Mouse (Mus musculus): ENCODE results near the gene Clta.

The Clta gene

DNA sequence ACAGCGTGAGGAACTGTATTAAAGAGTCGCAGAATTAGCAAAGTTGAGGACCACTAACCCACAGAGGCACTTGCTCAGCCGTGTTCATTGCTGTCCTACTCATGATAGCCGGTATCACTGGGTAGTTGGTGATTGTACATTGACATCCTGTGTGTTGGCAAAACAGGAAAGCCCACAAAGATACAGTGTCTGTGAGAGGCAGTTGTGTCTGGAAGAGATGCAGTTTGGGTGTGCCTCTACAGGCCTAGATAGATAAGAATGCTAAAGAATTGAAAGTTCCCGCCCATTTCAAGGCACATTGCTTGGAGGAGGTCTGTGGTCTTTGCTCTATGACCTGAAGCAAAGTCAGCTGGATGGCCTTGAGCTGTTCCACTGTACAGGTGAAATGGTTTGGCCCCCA is at the start of gene Clta:
Gene Clta (plus strand): TSS at position 327 of the 400 bp plus-strand sequence.
- DNase-seq (ENCODE audit: low spot score in 2 of 2) = peak; percentile 36 to 46

DNA sequence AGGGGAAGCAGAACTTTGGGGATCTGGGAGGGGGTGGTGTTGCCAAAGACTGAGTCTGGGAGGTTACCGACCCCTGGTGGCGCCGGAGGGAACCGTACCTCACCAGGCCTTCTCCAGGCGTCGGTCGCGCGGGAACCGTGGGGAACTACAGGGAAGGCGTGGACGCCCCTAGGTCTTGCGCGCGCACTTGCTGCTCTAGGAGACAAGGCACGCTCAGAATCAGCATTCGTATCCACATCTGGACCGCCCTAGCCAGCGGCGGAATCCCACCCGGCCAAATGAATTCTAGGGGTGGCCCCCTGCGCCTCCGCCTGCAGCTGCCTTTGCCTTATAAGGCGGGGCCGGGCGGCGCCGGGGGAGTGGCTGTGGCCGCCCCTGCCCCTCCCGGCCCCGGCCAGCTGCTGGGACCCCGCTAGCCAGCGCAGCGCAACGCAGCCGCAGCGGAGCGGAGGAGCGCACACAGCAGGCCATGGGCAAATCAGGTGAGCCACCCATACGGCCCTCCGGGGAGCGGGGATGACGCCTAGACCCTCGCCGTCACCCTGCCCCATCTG is 46.9 kb upstream of the Clta start, which contains the start of gene Glipr2:
Gene Glipr2 (plus strand): TSS at position 110 of the 554 bp plus-strand sequence.
- peak; percentile 80 to 91 for DNase-seq (ENCODE audit: low spot score in 2 of 2)

GRCm38 (mm10) chr4:43957846-43958461 is 46.3 kb upstream of the Clta start:
- peak; percentile 58 to 69 for DNase-seq (ENCODE audit: low spot score in 2 of 2)

DNA sequence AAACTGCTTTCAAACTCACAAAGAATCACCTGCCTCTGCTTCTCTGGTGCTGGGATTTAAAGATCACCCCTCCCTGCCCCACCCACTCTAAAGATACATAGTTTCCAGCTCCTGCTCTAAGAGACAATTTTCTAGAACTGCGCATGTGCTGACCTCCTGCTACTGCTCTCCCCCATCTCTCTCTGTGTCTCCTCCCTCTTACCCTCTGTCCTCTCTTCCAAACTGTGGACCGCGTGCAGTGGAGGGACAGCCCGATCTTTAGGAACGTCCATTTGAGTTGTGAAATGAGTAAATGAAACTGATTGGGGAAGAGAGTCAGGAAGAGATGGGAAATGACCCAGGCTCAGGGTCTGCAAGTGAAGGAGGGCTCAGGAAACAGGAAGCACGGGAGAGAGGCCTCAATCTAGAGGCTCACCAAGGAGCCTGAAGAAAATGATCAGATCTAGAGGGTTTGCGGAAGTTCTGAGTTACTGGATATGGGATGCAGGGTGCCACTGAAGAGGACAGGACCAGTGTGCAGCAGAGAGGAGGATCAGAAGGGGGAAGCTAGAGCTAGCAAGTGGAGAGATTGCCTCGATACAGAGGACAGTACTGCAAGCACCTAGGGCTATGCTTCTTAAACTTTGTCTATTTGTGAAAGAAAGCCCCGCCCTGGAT is 44.6 kb upstream of the Clta start:
- DNase-seq (ENCODE audit: low spot score in 2 of 2) = peak; percentile 32 to 35

GRCm38 (mm10) chr4:43960207-43960606 is 44.0 kb upstream of the Clta start:
- peak in 1 of 2 experiments; percentile 46 for DNase-seq (ENCODE audit: low spot score in 2 of 2)

DNA sequence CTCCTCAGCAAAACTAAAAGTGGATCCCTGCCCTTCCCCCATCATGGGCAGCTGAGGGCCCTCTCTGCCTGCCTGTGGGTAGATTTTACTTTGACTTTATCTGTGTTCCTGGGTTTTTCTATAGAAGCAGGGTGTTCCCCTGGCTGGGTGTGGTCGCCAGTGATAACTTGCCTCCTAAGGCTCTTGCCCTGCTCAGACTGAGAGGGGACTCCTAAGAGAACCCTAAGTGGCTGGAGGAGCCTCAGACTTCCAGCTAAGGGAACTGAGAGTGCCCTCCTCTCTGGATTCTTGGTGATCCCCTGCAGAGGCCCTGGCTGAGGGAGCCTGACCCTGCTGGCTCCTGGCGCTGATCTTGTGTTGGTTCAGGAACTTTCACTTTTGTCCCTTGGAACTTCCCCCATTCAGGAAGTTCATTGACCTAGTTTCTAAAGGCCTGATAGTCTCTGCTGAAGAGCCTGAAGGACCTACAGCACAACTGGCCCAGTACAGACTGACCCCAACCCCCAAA is 39.9 kb upstream of the Clta start:
- DNase-seq (ENCODE audit: low spot score in 2 of 2) = peak; percentile 45 to 73

DNA sequence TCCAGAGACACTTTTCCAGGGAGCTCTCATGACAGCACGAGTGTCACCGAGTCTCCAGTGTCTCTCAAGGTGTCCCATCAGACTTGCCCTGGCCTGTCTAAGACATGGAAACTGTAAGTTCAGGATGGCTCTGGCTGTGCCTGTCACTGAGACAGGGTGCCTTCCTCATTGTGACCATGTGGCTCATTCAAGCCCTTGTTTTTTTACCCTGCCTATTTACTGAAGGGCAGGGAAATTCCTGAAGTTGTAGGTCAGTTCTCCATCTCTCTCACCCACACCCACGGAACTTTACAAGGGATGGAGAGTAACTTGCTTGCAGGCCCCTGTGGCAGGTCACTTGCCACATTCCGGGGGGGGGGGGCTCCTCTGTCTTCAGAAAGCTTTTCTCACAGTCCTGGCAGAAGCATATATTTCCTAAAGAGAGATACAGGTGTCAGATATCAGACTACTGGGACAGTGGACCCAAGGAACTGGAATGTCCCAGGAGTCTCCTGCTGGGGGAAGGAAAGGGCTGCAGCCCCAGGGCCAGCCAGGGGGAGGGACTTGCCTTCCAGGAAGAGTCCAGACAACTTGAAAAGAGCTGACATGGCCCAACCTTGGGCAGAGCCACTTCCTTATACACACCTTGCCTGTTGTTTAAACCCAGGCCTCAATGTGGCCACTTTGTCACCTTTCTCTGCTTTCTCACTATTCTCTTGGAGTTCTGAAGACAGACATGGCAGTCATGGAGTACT is 39.1 kb upstream of the Clta start:
- DNase-seq (ENCODE audit: low spot score in 2 of 2) = peak; percentile 21 to 39

GRCm38 (mm10) chr4:43965856-43966535 is 38.3 kb upstream of the Clta start:
- peak in 1 of 2 experiments; percentile 22 for DNase-seq (ENCODE audit: low spot score in 2 of 2)

DNA sequence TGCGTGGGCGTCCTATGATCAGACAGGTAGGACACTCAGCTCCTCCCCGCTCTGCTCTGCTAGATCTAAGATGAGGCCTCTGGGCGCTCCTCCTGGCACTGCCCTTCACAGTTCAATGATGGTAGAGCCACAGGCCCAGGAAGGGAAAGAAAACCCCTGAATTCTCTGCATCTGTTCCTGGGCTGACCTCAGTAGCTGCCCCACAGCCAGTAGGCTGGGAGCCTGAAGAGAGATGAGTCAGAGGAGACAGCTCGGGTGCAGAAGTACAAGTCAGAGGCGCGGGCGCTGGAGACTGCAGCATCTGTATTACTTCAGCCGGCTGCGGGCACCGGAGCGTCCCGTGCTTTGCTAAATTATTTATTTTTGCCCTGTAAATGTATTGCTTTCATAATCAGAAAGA is 35.6 kb upstream of the Clta start:
- DNase-seq (ENCODE audit: low spot score in 2 of 2) = peak in 1 of 2 experiments; percentile 47

- DNase-seq (ENCODE audit: low spot score in 2 of 2) = no peak
Measured at GRCm38 (mm10) chr4:43969373-43969772, 34.9 kb upstream of the Clta start.

DNA sequence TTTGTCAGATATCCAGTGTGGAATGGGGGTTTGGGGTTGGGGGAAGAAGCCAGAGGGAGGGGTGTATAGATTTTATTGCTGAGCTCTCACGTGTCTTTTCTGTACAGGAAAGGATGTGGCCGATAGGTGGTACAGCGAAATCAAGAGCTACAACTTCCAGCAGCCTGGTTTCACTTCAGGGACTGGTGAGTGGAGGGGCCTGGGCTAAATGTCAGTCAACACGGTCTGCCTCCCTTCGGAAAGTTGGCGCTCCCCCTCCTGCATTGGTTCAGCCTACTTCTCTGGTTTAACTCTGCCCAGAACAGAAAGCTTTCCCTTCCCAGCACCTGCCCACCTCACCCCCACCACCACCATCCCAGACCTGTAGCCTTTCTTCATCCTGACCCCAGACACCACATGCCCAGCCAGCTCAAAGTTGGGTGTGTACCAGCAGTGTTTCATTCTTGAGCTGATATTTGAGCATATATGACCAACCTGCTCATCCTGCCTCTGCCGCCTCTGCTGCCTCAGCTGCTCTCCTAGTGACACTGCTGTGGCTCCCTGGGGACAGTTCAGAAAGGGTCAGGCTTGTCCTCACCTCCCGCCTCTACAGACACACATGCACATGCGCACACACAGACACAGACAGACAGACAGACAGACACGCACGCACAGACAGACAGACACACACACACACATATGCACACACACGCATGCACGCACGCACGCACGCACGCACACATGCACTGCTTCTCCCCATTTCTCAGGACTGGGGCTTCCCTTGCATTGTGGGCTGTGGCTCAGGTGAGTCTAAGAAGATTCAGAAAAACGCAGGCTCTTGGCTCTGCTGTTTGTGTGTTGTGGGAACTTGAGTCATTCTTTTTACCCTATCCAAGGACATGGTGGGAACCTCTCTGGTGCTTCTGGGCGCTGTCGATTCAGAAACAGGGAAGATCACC is 33.6 kb upstream of the Clta start:
- no peak for DNase-seq (ENCODE audit: low spot score in 2 of 2)

DNA sequence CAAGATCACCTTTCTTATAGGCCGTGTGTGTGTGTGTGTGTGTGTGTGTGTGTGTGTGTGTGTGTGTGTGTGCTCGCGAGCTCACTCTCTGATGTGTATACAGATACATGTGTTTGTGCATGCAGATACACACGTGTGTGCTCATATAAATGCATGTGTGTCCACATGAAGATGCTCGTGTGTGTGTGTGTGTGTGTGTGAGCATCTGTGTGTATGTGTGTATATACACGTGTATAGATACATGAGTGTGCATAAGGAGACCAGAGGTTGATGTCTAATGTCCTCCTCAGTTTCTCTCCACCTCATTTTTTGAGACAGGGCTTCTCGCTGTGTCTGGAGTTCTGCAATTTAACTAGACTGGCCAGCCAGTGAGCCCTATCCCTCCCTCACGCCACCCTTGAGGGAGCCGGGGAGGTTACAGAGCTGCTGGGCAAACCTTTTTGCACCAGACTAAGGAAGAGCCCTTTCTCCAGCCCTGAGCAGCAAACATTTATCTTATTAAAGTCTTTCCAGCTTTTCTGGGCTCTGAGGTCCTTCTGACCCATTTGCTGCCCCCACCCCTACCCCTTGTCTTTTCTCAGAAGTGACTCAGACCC is 32.6 kb upstream of the Clta start:
- DNase-seq (ENCODE audit: low spot score in 2 of 2) = no peak

- DNase-seq (ENCODE audit: low spot score in 2 of 2) = peak; percentile 22 to 49
Measured at GRCm38 (mm10) chr4:43972137-43972591, 32.1 kb upstream of the Clta start.

GRCm38 (mm10) chr4:43973526-43973981 is 30.7 kb upstream of the Clta start:
- peak in 1 of 2 experiments; percentile 26 for DNase-seq (ENCODE audit: low spot score in 2 of 2)

- DNase-seq (ENCODE audit: low spot score in 2 of 2) = no peak
Measured at GRCm38 (mm10) chr4:43974914-43975616, 29.2 kb upstream of the Clta start.

DNA sequence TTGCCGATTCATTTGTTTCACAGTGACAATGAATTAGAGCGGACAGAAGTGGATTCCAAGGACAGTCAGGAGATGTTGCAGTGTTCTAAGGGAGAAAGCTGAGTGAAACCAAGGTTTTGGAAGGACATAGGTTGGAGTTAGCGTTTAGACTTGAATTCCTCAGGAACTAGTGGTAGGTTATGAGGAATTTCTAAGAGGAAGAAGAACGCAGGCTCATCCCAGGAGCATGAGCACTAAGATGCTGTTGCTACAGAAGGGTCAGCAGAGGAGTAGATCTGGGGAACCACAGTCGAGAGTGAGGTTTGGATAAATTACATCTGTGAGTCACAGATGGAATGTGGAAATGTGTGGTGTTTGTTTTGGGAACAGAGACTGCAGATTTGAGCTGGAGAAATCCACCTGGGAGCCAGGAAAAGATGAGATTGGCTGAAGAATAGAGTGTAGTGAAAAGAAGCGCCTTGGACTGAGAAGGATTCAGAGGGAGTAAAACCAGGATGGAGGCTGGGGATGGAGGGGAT is 28.0 kb upstream of the Clta start:
- DNase-seq (ENCODE audit: low spot score in 2 of 2) = no peak

DNA sequence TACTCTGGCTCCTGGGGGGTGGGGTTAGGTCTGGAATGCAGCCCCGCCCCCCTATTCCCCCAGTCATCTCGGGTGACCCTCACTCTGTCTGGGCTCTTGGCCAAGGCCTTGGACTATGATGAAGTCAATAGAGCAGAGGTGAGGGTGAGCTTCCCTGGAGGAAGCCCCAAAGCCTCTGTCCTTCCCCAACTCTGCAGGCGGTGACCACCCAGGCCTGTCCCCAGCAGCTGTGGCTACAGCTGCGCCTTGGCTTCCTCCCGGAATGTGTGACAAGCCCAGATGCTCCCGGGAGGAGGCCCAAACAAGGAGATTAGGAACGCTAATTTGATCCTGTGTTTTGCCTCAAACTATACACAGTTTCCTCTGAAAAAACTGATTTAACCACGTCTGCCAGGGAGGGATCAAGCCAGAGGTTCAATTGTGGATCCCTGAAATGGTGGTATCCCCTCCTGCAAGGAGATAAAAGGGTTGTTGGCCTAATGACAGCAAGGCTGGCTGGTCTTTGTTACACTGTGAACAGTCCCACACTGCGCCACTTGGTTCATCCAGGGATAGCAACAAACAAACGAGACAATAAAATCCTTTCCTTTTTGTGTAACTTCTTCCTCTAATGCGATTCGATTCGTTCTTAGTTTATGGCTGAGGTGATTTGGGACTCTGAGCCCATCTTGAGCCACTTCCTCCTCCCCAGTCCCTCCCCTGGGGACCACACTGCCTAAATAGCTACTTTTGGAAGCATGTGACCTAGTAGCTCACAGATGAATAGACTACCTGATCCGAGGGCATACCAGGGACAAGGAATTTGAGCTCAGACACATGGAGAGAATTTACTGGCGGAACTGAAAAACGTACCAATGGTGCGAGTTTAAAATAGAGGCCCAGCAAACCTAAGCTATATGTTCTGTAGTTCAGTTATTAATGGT is 25.5 kb upstream of the Clta start:
- no peak for DNase-seq (ENCODE audit: low spot score in 2 of 2)

GRCm38 (mm10) chr4:43979746-43980145 is 24.5 kb upstream of the Clta start:
- DNase-seq (ENCODE audit: low spot score in 2 of 2) = peak in 1 of 2 experiments; percentile 23

All from spleen, postnatal 10 days (tissue).